Mouse (Mus musculus) adrenal gland, postnatal 14 days (tissue): ENCODE data around the gene Fbxl17. TPM values are rescaled to one million over a fixed set of nuclear protein-coding genes. Genes with fewer than 3 reads are reported as not detected.

Experiments
- DNase-seq: peaks from one replicate; pipeline ENCODE4 v3.0.0; 2021; ENCODE audit warnings: mixed read lengths
- total RNA-seq: library from RNA; stranded (reverse); gene quantifications from 2 replicates; pipeline ENCODE4 v1.2.3, GENCODE M21; 2021

Fbxl17 gene
- total RNA-seq, 1 experiment from 2014 or later = 30.8 TPM

- no peak for DNase-seq
These were observed 220.7 kb downstream of the Fbxl17 start for GRCm38 (mm10) chr17:63279144-63279543.

- no peak for DNase-seq
These were observed 226.5 kb downstream of the Fbxl17 start for GRCm38 (mm10) chr17:63273353-63273752.

GRCm38 (mm10) chr17:63272914-63273313 lies 226.9 kb downstream of the Fbxl17 start:
- DNase-seq = no peak

- DNase-seq = no peak
These were observed 228.8 kb downstream of the Fbxl17 start for GRCm38 (mm10) chr17:63271000-63271399.

GRCm38 (mm10) chr17:63270513-63270912 lies 229.3 kb downstream of the Fbxl17 start:
- DNase-seq = no peak

GRCm38 (mm10) chr17:63262674-63263073 lies 237.1 kb downstream of the Fbxl17 start:
- no peak for DNase-seq

- no peak for DNase-seq
These were observed 238.2 kb downstream of the Fbxl17 start for GRCm38 (mm10) chr17:63261508-63262141.

GRCm38 (mm10) chr17:63259091-63259490 lies 240.7 kb downstream of the Fbxl17 start:
- DNase-seq = no peak

GRCm38 (mm10) chr17:63246144-63246619 lies 253.6 kb downstream of the Fbxl17 start:
- no peak for DNase-seq

GRCm38 (mm10) chr17:63245472-63245871 lies 254.3 kb downstream of the Fbxl17 start:
- no peak for DNase-seq

GRCm38 (mm10) chr17:63242761-63243160 lies 257.1 kb downstream of the Fbxl17 start:
- DNase-seq = no peak

- DNase-seq = no peak
These were observed 259.1 kb downstream of the Fbxl17 start for GRCm38 (mm10) chr17:63240731-63241106.

GRCm38 (mm10) chr17:63240021-63240730 lies 259.6 kb downstream of the Fbxl17 start:
- DNase-seq = no peak

- DNase-seq = no peak
These were observed 263.0 kb downstream of the Fbxl17 start for GRCm38 (mm10) chr17:63236846-63237245.

GRCm38 (mm10) chr17:63236221-63236620 lies 263.6 kb downstream of the Fbxl17 start:
- DNase-seq = no peak

GRCm38 (mm10) chr17:63235821-63236220 lies 264.0 kb downstream of the Fbxl17 start:
- no peak for DNase-seq

GRCm38 (mm10) chr17:63229111-63229510 lies 270.7 kb downstream of the Fbxl17 start:
- no peak for DNase-seq

GRCm38 (mm10) chr17:63226380-63226779 lies 273.4 kb downstream of the Fbxl17 start:
- no peak for DNase-seq

- DNase-seq = no peak
These were observed 273.9 kb downstream of the Fbxl17 start for GRCm38 (mm10) chr17:63225959-63226358.

GRCm38 (mm10) chr17:63223675-63224074 lies 276.1 kb downstream of the Fbxl17 start:
- DNase-seq = no peak

GRCm38 (mm10) chr17:63221632-63222031 lies 278.2 kb downstream of the Fbxl17 start:
- no peak for DNase-seq

- no peak for DNase-seq
These were observed 279.0 kb downstream of the Fbxl17 start for GRCm38 (mm10) chr17:63220821-63221220.

- no peak for DNase-seq
These were observed 282.8 kb downstream of the Fbxl17 start for GRCm38 (mm10) chr17:63217016-63217415.

GRCm38 (mm10) chr17:63212018-63212417 lies 287.8 kb downstream of the Fbxl17 start:
- no peak for DNase-seq
